Mouse (Mus musculus): ENCODE results near the gene Rexo2.

- TF ChIP-seq CTCF (IDR thresholded peaks at IDR 0.05; ENCODE audit: low read depth, low read length) = no peak
- TF ChIP-seq POLR2A (IDR thresholded peaks at IDR 0.05; ENCODE audit: insufficient read depth, low read length) = no peak
These were observed 499 bp downstream of the Rexo2 start for GRCm38 (mm10) chr9:48479838-48480410.

Measured in ES-Bruce4 (cell line).